ENCODE assay signal across 9 mouse cellular contexts in the genomic region with DNA sequence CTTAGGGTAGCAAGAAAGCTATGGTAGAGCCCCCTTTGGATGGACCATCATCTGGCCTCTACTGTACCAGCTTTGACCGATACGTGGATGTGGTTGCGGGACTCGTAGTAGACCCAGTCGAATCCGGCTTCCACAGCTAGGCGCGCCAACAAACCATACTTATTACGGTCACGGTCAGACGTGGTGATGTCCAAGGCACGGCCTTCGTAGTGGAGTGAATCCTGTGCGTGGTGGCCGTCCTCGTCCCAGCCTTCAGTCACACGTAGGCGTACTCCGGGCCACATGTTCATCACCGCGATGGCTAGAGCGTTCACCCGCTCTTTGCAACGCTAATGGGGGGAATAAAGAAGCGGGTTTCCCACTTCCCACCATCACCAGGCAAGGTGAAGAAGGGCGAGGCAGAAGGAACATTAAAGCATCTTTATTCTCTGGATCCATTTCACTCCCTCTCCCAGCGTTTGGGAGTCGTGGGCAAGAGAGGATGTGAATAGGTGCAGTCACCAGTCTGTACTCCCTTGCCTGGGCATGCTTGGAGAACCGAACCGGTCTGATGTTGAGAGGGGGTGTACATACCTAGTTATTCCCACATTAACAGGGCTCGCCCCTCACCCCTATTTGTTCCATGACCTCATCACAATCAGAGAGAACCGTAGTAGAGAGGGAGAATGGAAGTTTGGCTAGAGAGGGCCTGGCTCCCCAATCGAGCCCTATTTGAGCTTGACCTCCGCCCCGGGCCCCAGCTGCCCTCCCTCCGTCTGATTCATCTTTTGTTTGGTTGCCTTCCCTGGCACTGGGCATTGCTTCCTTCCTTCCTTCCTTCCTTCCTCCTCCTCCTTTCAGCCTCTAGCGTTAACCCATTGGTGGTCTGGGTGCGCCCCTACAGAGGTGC. TPM values are rescaled to one million over a fixed set of nuclear protein-coding genes. Genes with fewer than 3 reads are reported as not detected.
DNase-seq lines count a peak whose midpoint lies in the region; ATAC-seq lines count a peak whose summit lies in the region.
"Had no signal": no experiment of that assay in that cellular context is flagged by ENCODE, and none has a peak within 500 bp of the region (broad histone marks: within the 10 kb centered on the region; RNA-seq: fewer than 3 reads in every experiment).

No protein-coding gene starts in this region.

- no peaks in the 10 kb centered on the region for H3K36me3 ChIP-seq in kidney, embryonic 15.5 days
- H3K36me3 ChIP-seq in embryonic facial prominence, embryonic 15.5 days = no peaks in the 10 kb centered on the region
- H3K36me3 ChIP-seq in limb, embryonic 10.5 days = no peaks in the 10 kb centered on the region
- no peaks in the 10 kb centered on the region for H3K36me3 ChIP-seq in neural tube, embryonic 11.5 days (ENCODE audit: control insufficient read depth, insufficient read depth, low read length)

- H3K27me3 ChIP-seq in kidney, embryonic 15.5 days = peaks cover 89% of the 10 kb centered on the region
- peaks cover 85% of the 10 kb centered on the region for H3K27me3 ChIP-seq in embryonic facial prominence, embryonic 15.5 days
- H3K27me3 ChIP-seq in limb, embryonic 10.5 days (ENCODE audit: low read depth, poor library complexity, severe bottlenecking) = peaks cover 96% of the 10 kb centered on the region
- H3K27me3 ChIP-seq in neural tube, embryonic 11.5 days (ENCODE audit: control insufficient read depth, insufficient read depth, low read length) = peaks cover 80% of the 10 kb centered on the region
- H3K27me3 ChIP-seq: Patski had no signal

- peak overlapping the region; percentile 99 for H3K4me2 ChIP-seq in kidney, embryonic 15.5 days
- H3K4me2 ChIP-seq in embryonic facial prominence, embryonic 15.5 days (replicated peaks) = peak overlapping the region; percentile 98
- H3K4me2 ChIP-seq in neural tube, embryonic 11.5 days (ENCODE audit: low read depth) = peak overlapping the region; percentile 79

- H3K27ac ChIP-seq in kidney, embryonic 15.5 days = no peak overlapping the region
- no peak overlapping the region for H3K27ac ChIP-seq in embryonic facial prominence, embryonic 15.5 days (replicated peaks)
- H3K27ac ChIP-seq in limb, embryonic 10.5 days = peak overlapping the region; percentile 77
- H3K27ac ChIP-seq in neural tube, embryonic 11.5 days (ENCODE audit: low read depth, low read length) = no peak overlapping the region

- H3K9me3 ChIP-seq in kidney, embryonic 15.5 days (replicated peaks) = no peaks in the 10 kb centered on the region
- H3K9me3 ChIP-seq in embryonic facial prominence, embryonic 15.5 days (replicated peaks) = no peaks in the 10 kb centered on the region
- H3K9me3 ChIP-seq in limb, embryonic 10.5 days (replicated peaks) = no peaks in the 10 kb centered on the region
- no peaks in the 10 kb centered on the region for H3K9me3 ChIP-seq in neural tube, embryonic 11.5 days (ENCODE audit: control insufficient read depth, low read length)

- H3K4me1 ChIP-seq in kidney, embryonic 15.5 days = peaks cover 56% of the 10 kb centered on the region
- H3K4me1 ChIP-seq in embryonic facial prominence, embryonic 15.5 days = peaks cover 48% of the 10 kb centered on the region
- peaks cover 52% of the 10 kb centered on the region for H3K4me1 ChIP-seq in limb, embryonic 10.5 days
- H3K4me1 ChIP-seq in neural tube, embryonic 11.5 days (ENCODE audit: control insufficient read depth, insufficient read depth, low read length) = peaks cover 19% of the 10 kb centered on the region

- 5% methylated on average over 38 of the region's 38 CpGs for WGBS in kidney, embryonic 15.5 days
- WGBS in embryonic facial prominence, embryonic 15.5 days = 5% methylated on average over 38 of the region's 38 CpGs
- 3% methylated on average over 38 of the region's 38 CpGs for WGBS in limb, embryonic 10.5 days
- 1% methylated on average over 38 of the region's 38 CpGs for WGBS in neural tube, embryonic 11.5 days

- no peak for DNase-seq in kidney, adult 11 months
- peak; percentile 74 for DNase-seq in limb, embryonic 10.5 days (ENCODE audit: low spot score)
- no peak for DNase-seq in neural tube, embryonic 11.5 days (ENCODE audit: low spot score)
- DNase-seq in cerebellum, postnatal 14 days = no peak
- DNase-seq in frontal cortex, postnatal 25 days (ENCODE audit: low spot score in 2 of 2) = no peak
- DNase-seq in gastrocnemius, postnatal 4 days (ENCODE audit: low spot score in 2 of 2) = no peak

- H3K9ac ChIP-seq in kidney, embryonic 15.5 days = peak overlapping the region; percentile 53
- H3K9ac ChIP-seq in embryonic facial prominence, embryonic 15.5 days = no peak overlapping the region
- H3K9ac ChIP-seq in neural tube, embryonic 11.5 days (ENCODE audit: low read length) = peak overlapping the region; percentile 43

- H3K4me3 ChIP-seq in kidney, embryonic 15.5 days (replicated peaks) = peak overlapping the region; percentile 58
- H3K4me3 ChIP-seq in embryonic facial prominence, embryonic 15.5 days (replicated peaks) = peak overlapping the region; percentile 53
- H3K4me3 ChIP-seq in limb, embryonic 10.5 days = peak overlapping the region; percentile 61
- H3K4me3 ChIP-seq in neural tube, embryonic 11.5 days (ENCODE audit: low read depth, low read length) = peak overlapping the region; percentile 43

- ATAC-seq in kidney, embryonic 15.5 days (replicated peaks; ENCODE audit: low FRiP score) = no peak
- no peak for ATAC-seq in embryonic facial prominence, embryonic 15.5 days (ENCODE audit: insufficient number of reproducible peaks, low FRiP score, low TSS enrichment, low read depth)
- ATAC-seq in neural tube, embryonic 11.5 days (ENCODE audit: insufficient read depth, low FRiP score, low TSS enrichment) = no peak
- ATAC-seq: Patski had no signal

RNA-seq across cellular contexts. Expression of a gene that starts 0.7 kb away (rescaled TPM):
- 20.0 and 20.5 TPM in 2 replicates for polyA plus RNA-seq in kidney, embryonic 15.5 days (2015; fragmentation: Nextera tagmentation; extraction: Ambion mirVana)
- polyA plus RNA-seq in embryonic facial prominence, embryonic 15.5 days (2015; fragmentation: Nextera tagmentation; extraction: Ambion mirVana) = 13.2 and 17.3 TPM in 2 replicates
- 27.9 and 34.3 TPM in 2 replicates for polyA plus RNA-seq in limb, embryonic 10.5 days (2016; fragmentation: Nextera tagmentation; extraction: Ambion mirVana)
- 18.9 and 19.8 TPM in 2 replicates for polyA plus RNA-seq in neural tube, embryonic 11.5 days (2014; fragmentation: Nextera tagmentation; extraction: Ambion mirVana)
- 1 to 10 TPM; 2.4 to 3.6 TPM for total RNA-seq in gastrocnemius, postnatal 4 days (2021)

RNA-seq across cellular contexts. Expression of a gene that starts 3.4 kb away (rescaled TPM):
- polyA plus RNA-seq in kidney, embryonic 15.5 days (2015; fragmentation: Nextera tagmentation; extraction: Ambion mirVana) = 1.4 and 2.0 TPM in 2 replicates
- polyA plus RNA-seq in embryonic facial prominence, embryonic 15.5 days (2015; fragmentation: Nextera tagmentation; extraction: Ambion mirVana) = 1.7 and 2.4 TPM in 2 replicates
- 0.40 and 0.46 TPM in 2 replicates for polyA plus RNA-seq in limb, embryonic 10.5 days (2016; fragmentation: Nextera tagmentation; extraction: Ambion mirVana)
- polyA plus RNA-seq in neural tube, embryonic 11.5 days (2014; fragmentation: Nextera tagmentation; extraction: Ambion mirVana) = 0.44 and 2.3 TPM in 2 replicates
- 1 to 10 TPM; 5.0 to 7.8 TPM for total RNA-seq in gastrocnemius, postnatal 4 days (2021)
- polyA plus RNA-seq: Patski had no signal

RNA-seq across cellular contexts. Expression of a gene that starts 23.0 kb away (rescaled TPM):
- 16.4 and 17.6 TPM in 2 replicates for polyA plus RNA-seq in kidney, embryonic 15.5 days (2015; fragmentation: Nextera tagmentation; extraction: Ambion mirVana)
- polyA plus RNA-seq in embryonic facial prominence, embryonic 15.5 days (2015; fragmentation: Nextera tagmentation; extraction: Ambion mirVana) = 21.7 and 22.0 TPM in 2 replicates
- polyA plus RNA-seq in limb, embryonic 10.5 days (2016; fragmentation: Nextera tagmentation; extraction: Ambion mirVana) = 23.9 and 28.3 TPM in 2 replicates
- 7.1 and 8.9 TPM in 2 replicates for polyA plus RNA-seq in neural tube, embryonic 11.5 days (2014; fragmentation: Nextera tagmentation; extraction: Ambion mirVana)
- total RNA-seq in gastrocnemius, postnatal 4 days (2021) = 10 to 100 TPM; 16.9 to 19.8 TPM

RNA-seq across cellular contexts. Expression of a gene that starts 24.0 kb away (rescaled TPM):
- polyA plus RNA-seq in kidney, embryonic 15.5 days (2015; fragmentation: Nextera tagmentation; extraction: Ambion mirVana) = 12.3 and 13.3 TPM in 2 replicates
- 14.1 and 14.9 TPM in 2 replicates for polyA plus RNA-seq in embryonic facial prominence, embryonic 15.5 days (2015; fragmentation: Nextera tagmentation; extraction: Ambion mirVana)
- polyA plus RNA-seq in limb, embryonic 10.5 days (2016; fragmentation: Nextera tagmentation; extraction: Ambion mirVana) = 12.6 and 13.6 TPM in 2 replicates
- 14.7 and 16.3 TPM in 2 replicates for polyA plus RNA-seq in neural tube, embryonic 11.5 days (2014; fragmentation: Nextera tagmentation; extraction: Ambion mirVana)
- 10 to 100 TPM; 63.9 to 68.6 TPM for total RNA-seq in gastrocnemius, postnatal 4 days (2021)

RNA-seq across cellular contexts. Expression of a gene that starts 39.4 kb away (rescaled TPM):
- 1,698 and 1,797 TPM in 2 replicates for polyA plus RNA-seq in kidney, embryonic 15.5 days (2015; fragmentation: Nextera tagmentation; extraction: Ambion mirVana)
- 1,427 and 1,514 TPM in 2 replicates for polyA plus RNA-seq in embryonic facial prominence, embryonic 15.5 days (2015; fragmentation: Nextera tagmentation; extraction: Ambion mirVana)
- 2,301 and 2,452 TPM in 2 replicates for polyA plus RNA-seq in limb, embryonic 10.5 days (2016; fragmentation: Nextera tagmentation; extraction: Ambion mirVana)
- polyA plus RNA-seq in neural tube, embryonic 11.5 days (2014; fragmentation: Nextera tagmentation; extraction: Ambion mirVana) = 1,967 and 2,051 TPM in 2 replicates
- total RNA-seq in gastrocnemius, postnatal 4 days (2021) = 100 to 1,000 TPM; 402 to 455 TPM
